Mouse (Mus musculus) heart, postnatal 0 days (tissue): Measurements from ENCODE around the gene Pon3.

ENCODE experiments used
- CTCF ChIP-seq: IDR thresholded peaks from 2 replicates; pipeline ENCODE4 v1.5.1; 2016; ENCODE audit warnings: antibody characterized with exemption, control low read depth, low read depth
- EP300 ChIP-seq: IDR thresholded peaks from 2 replicates; pipeline ENCODE4 v1.6.1; 2016; ENCODE audit warnings: antibody characterized with exemption, low read depth

DNA sequence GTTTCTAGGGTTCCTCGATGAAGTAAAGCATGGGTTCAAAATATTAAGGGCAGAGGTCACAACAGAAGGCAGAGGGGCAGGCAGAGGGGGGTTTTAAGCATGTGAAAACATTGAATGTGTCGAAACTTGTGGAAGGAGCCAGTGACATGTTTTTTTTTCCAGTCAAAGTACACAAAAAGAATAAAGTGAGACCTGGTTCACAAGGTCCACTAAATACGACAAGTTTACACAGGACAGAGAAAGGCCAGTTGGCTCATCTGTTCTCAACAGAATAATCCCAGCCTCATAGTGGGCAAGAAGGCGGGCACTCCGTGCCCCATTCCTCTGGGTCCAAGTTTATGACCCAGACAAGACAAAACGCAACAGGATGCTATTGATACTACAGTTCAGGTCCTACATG lies 67.1 kb downstream of the Pon3 start:
- TF ChIP-seq CTCF (no peak), EP300 (no peak)
